Mouse (Mus musculus): ENCODE data around the gene Setd1a. TPM values are rescaled to one million over a fixed set of nuclear protein-coding genes. Genes with fewer than 3 reads are reported as not detected.

The Setd1a gene
- polyA plus RNA-seq, 1 experiment from 2014 or later: 22.0 TPM

DNA sequence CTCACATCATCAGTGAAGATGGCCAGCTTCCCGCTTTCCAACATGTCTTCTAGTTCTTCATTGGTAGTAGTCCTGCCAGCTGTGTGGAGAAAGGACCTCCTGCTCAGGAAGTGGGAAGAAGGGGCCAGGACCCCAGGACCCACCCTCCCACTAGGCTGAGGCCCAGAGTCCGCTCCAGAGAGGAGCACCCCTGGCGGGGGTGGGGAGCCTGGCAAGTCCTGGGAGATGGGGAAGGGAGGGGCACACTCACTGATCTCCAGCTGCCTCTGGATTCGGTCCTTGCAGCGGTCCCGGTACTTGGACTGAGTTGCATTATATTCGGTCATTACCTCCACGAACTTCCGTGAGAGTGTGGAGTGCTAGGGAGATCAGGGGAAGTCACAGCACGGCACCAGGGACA is 34.2 kb downstream of the Setd1a start:
- Histone ChIP-seq H3K4me1 (ENCODE audit: control insufficient read depth, insufficient read depth, low read length) (no peaks in the 10 kb centered on the region), H3K36me3 (replicated peaks; ENCODE audit: control insufficient read depth, insufficient read depth, low read depth, low read length) (no peaks in the 10 kb centered on the region; the same call in 1 of the 2 replicates), H3K4me2 (ENCODE audit: low read depth, low read length) (no peak overlapping the region), H3K9me3 (replicated peaks; ENCODE audit: control insufficient read depth, low read length) (no peaks in the 10 kb centered on the region), H3K27ac (replicated peaks; ENCODE audit: low read depth, low read length) (no peak overlapping the region), H3K27me3 (ENCODE audit: control insufficient read depth, insufficient read depth, low read length) (no peaks in the 10 kb centered on the region), H3K4me3 (ENCODE audit: low read depth, low read length) (no peak overlapping the region), H3K9ac (replicated peaks; ENCODE audit: low read length) (no peak overlapping the region)
- ATAC-seq (replicated peaks; ENCODE audit: insufficient number of reproducible peaks, low FRiP score, low TSS enrichment, low read depth) (no peak), DNase-seq (ENCODE audit: low spot score) (no peak)
- WGBS: 76% methylated on average over 10 of the region's 10 CpGs

DNA sequence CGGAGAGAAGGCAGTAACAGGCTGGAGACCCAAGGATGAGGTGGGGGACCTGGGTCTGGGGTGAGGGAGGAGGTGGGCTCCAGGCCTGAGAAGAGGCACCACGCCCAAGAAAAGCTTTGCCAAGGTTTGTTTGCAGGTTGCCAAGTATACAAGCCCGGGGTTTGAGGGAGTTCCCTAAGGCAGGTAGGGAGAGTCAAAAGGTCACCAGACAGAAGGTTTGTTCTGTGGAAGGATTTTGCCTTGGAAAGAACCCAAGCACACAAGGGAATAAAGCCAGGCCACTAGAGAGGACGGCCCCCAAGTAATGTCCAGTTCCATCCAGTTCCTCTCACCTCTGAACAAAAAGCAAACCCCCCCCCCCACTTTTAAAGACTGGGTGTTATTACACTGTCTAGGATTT is 34.8 kb downstream of the Setd1a start:
- Histone ChIP-seq H3K36me3 (replicated peaks; ENCODE audit: control insufficient read depth, insufficient read depth, low read depth, low read length) (no peaks in the 10 kb centered on the region; the same call in 1 of the 2 replicates), H3K9ac (replicated peaks; ENCODE audit: low read length) (no peak overlapping the region), H3K27me3 (ENCODE audit: control insufficient read depth, insufficient read depth, low read length) (no peaks in the 10 kb centered on the region), H3K4me1 (ENCODE audit: control insufficient read depth, insufficient read depth, low read length) (no peaks in the 10 kb centered on the region), H3K4me3 (ENCODE audit: low read depth, low read length) (no peak overlapping the region), H3K4me2 (ENCODE audit: low read depth, low read length) (no peak overlapping the region), H3K27ac (replicated peaks; ENCODE audit: low read depth, low read length) (no peak overlapping the region), H3K9me3 (replicated peaks; ENCODE audit: control insufficient read depth, low read length) (no peaks in the 10 kb centered on the region)
- 84% methylated on average over 4 of the region's 4 CpGs for WGBS
- no peak for ATAC-seq (replicated peaks; ENCODE audit: insufficient number of reproducible peaks, low FRiP score, low TSS enrichment, low read depth)
- DNase-seq (ENCODE audit: low spot score): no peak

DNA sequence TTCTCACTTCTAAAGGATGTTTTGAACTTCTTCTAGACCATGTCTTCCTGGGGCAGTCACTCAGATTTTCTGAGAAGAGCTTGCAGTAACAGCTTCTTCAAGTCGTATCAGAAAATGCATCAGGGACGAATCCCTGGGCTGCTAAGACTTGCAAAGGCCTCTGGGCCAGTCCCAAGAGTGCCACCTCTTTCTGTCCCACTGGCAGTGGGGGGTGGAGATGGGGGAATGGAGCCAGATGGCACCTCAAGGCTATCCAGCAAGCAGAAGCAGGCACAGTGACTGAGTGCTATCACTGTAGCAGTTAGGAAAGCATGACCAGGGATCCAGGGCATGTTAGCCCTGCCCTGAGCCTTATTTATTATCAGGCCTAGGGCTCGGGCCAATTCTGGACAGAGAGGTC is 35.8 kb downstream of the Setd1a start:
- 87% methylated on average over 3 of the region's 3 CpGs for WGBS
- H3K27ac ChIP-seq (replicated peaks; ENCODE audit: low read depth, low read length): no peak overlapping the region
- H3K4me3 ChIP-seq (ENCODE audit: low read depth, low read length): no peak overlapping the region
- no peak for DNase-seq (ENCODE audit: low spot score)
- H3K9me3 ChIP-seq (replicated peaks; ENCODE audit: control insufficient read depth, low read length): no peaks in the 10 kb centered on the region
- no peak for ATAC-seq (replicated peaks; ENCODE audit: insufficient number of reproducible peaks, low FRiP score, low TSS enrichment, low read depth)
- no peak overlapping the region for H3K9ac ChIP-seq (replicated peaks; ENCODE audit: low read length)
- H3K4me2 ChIP-seq (ENCODE audit: low read depth, low read length): no peak overlapping the region
- no peaks in the 10 kb centered on the region for H3K4me1 ChIP-seq (ENCODE audit: control insufficient read depth, insufficient read depth, low read length)
- no peaks in the 10 kb centered on the region for H3K27me3 ChIP-seq (ENCODE audit: control insufficient read depth, insufficient read depth, low read length)
- H3K36me3 ChIP-seq (replicated peaks; ENCODE audit: control insufficient read depth, insufficient read depth, low read depth, low read length): no peaks in the 10 kb centered on the region; the same call in 1 of the 2 replicates

GRCm38 (mm10) chr7:127813821-127814220 is 37.4 kb downstream of the Setd1a start:
- ATAC-seq (replicated peaks; ENCODE audit: insufficient number of reproducible peaks, low FRiP score, low TSS enrichment, low read depth) (no peak), DNase-seq (ENCODE audit: low spot score) (no peak)
- Histone ChIP-seq H3K9me3 (replicated peaks; ENCODE audit: control insufficient read depth, low read length) (no peaks in the 10 kb centered on the region), H3K4me2 (ENCODE audit: low read depth, low read length) (no peak overlapping the region), H3K27ac (replicated peaks; ENCODE audit: low read depth, low read length) (no peak overlapping the region), H3K9ac (replicated peaks; ENCODE audit: low read length) (no peak overlapping the region), H3K4me3 (ENCODE audit: low read depth, low read length) (no peak overlapping the region), H3K36me3 (replicated peaks; ENCODE audit: control insufficient read depth, insufficient read depth, low read depth, low read length) (no peaks in the 10 kb centered on the region; the same call in 1 of the 2 replicates), H3K4me1 (ENCODE audit: control insufficient read depth, insufficient read depth, low read length) (no peaks in the 10 kb centered on the region), H3K27me3 (ENCODE audit: control insufficient read depth, insufficient read depth, low read length) (no peaks in the 10 kb centered on the region)
- WGBS: 86% methylated on average over 4 of the region's 4 CpGs

DNA sequence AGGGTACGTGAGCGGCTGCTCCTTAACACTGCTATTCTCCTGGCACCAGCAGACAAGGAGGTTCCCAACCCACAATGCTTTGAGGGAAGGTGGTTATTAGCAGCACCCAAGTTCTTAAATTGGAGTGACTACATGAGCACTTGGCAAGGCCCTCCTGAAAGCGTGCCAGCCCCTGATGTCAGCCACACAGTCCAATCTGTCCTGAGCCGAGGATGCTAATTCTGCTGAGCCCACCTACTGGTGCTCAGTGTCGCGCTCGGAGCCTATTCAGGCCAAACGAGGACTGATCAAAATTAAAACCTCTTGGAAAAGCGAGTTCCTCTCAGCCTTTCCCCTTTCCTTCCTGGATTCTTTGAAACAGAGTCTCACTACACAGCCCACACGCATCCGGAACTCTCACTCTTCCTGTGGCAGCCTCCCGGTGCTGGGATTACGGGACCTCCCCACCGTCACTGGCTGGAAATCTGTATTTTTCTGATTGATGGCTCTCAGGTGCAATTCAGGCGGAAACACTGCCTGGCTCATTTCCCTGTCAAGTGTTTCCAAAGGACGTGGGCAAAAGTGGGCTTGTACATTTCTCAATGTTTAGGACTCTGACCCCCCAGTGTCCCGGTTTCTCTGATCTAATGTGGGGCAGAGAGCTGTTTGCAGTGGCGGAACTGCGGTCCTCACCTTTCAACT is 37.9 kb downstream of the Setd1a start:
- no peak for ATAC-seq (replicated peaks; ENCODE audit: insufficient number of reproducible peaks, low FRiP score, low TSS enrichment, low read depth)
- 87% methylated on average over 19 of the region's 19 CpGs for WGBS
- Histone ChIP-seq H3K9me3 (replicated peaks; ENCODE audit: control insufficient read depth, low read length) (no peaks in the 10 kb centered on the region), H3K4me3 (ENCODE audit: low read depth, low read length) (no peak overlapping the region), H3K36me3 (replicated peaks; ENCODE audit: control insufficient read depth, insufficient read depth, low read depth, low read length) (no peaks in the 10 kb centered on the region; the same call in 1 of the 2 replicates), H3K4me1 (ENCODE audit: control insufficient read depth, insufficient read depth, low read length) (no peaks in the 10 kb centered on the region), H3K4me2 (ENCODE audit: low read depth, low read length) (no peak overlapping the region), H3K9ac (replicated peaks; ENCODE audit: low read length) (no peak overlapping the region), H3K27ac (replicated peaks; ENCODE audit: low read depth, low read length) (no peak overlapping the region), H3K27me3 (ENCODE audit: control insufficient read depth, insufficient read depth, low read length) (no peaks in the 10 kb centered on the region)
- no peak for DNase-seq (ENCODE audit: low spot score)

DNA sequence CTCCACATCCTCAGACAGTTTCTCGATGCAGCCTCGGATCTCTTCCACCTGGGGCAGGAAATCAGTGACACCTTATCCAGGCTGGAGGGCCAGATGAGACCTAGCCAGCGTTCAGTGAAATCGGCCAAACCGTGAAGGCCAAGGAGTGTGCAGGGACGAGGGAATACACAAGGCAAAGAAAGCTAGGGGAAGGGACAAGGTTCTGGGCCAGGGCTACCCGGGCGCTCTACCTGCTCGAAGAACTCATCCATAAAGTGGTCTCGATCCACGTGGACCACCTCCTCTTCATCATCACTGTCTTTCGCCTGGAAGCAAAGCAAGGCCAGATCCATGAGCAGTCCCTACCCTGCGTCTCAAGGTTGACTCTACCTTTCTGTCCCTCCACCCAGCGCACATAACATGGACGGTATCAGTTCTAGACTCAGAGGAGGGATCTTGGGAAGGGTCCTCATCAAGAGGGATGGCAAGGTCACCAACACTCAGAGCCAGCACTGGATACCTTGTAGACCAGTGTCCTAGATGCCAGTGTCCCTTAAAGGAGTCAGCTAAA is 38.7 kb downstream of the Setd1a start:
- no peak for ATAC-seq (replicated peaks; ENCODE audit: insufficient number of reproducible peaks, low FRiP score, low TSS enrichment, low read depth)
- H3K4me3 ChIP-seq (ENCODE audit: low read depth, low read length): no peak overlapping the region
- no peak overlapping the region for H3K9ac ChIP-seq (replicated peaks; ENCODE audit: low read length)
- no peaks in the 10 kb centered on the region for H3K27me3 ChIP-seq (ENCODE audit: control insufficient read depth, insufficient read depth, low read length)
- H3K9me3 ChIP-seq (replicated peaks; ENCODE audit: control insufficient read depth, low read length): no peaks in the 10 kb centered on the region
- H3K4me1 ChIP-seq (ENCODE audit: control insufficient read depth, insufficient read depth, low read length): no peaks in the 10 kb centered on the region
- 89% methylated on average over 15 of the region's 15 CpGs for WGBS
- H3K4me2 ChIP-seq (ENCODE audit: low read depth, low read length): no peak overlapping the region
- H3K36me3 ChIP-seq (replicated peaks; ENCODE audit: control insufficient read depth, insufficient read depth, low read depth, low read length): no peaks in the 10 kb centered on the region; the same call in 1 of the 2 replicates
- DNase-seq (ENCODE audit: low spot score): no peak
- H3K27ac ChIP-seq (replicated peaks; ENCODE audit: low read depth, low read length): no peak overlapping the region

GRCm38 (mm10) chr7:127815954-127816821 is 39.7 kb downstream of the Setd1a start:
- Histone ChIP-seq H3K36me3 (replicated peaks; ENCODE audit: control insufficient read depth, insufficient read depth, low read depth, low read length) (no peaks in the 10 kb centered on the region), H3K27me3 (ENCODE audit: control insufficient read depth, insufficient read depth, low read length) (no peaks in the 10 kb centered on the region), H3K4me3 (ENCODE audit: low read depth, low read length) (no peak overlapping the region), H3K9me3 (replicated peaks; ENCODE audit: control insufficient read depth, low read length) (no peaks in the 10 kb centered on the region), H3K27ac (replicated peaks; ENCODE audit: low read depth, low read length) (no peak overlapping the region), H3K9ac (replicated peaks; ENCODE audit: low read length) (no peak overlapping the region), H3K4me1 (ENCODE audit: control insufficient read depth, insufficient read depth, low read length) (no peaks in the 10 kb centered on the region), H3K4me2 (ENCODE audit: low read depth, low read length) (no peak overlapping the region)
- ATAC-seq (replicated peaks; ENCODE audit: insufficient number of reproducible peaks, low FRiP score, low TSS enrichment, low read depth): no peak; the same call in 1 of the 2 replicates
- no peak for DNase-seq (ENCODE audit: low spot score)
- 62% methylated on average over 15 of the region's 15 CpGs for WGBS

DNA sequence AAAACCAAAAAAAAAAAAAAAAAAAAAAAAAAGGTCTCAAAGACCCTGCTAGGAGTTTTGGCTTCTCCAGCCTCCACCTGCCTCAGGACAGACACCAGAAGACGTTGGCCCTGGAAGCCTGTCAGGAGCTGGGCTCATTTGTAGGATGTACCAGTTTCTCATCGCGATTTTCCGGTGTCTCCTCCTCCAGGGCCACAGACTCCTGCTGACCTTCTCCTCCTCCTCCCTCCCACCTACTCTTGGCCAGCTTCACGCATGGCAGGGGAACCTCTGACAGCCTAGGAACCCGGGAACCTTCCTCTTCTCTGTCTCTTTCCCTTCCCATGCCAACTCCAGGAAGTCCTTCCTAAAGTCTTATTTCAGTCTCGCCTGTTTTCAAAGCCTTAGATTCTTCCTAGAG is 40.6 kb downstream of the Setd1a start:
- Histone ChIP-seq H3K36me3 (replicated peaks; ENCODE audit: control insufficient read depth, insufficient read depth, low read depth, low read length) (no peaks in the 10 kb centered on the region), H3K9me3 (replicated peaks; ENCODE audit: control insufficient read depth, low read length) (no peaks in the 10 kb centered on the region), H3K9ac (replicated peaks; ENCODE audit: low read length) (no peak overlapping the region), H3K4me3 (ENCODE audit: low read depth, low read length) (no peak overlapping the region), H3K27me3 (ENCODE audit: control insufficient read depth, insufficient read depth, low read length) (no peaks in the 10 kb centered on the region), H3K27ac (replicated peaks; ENCODE audit: low read depth, low read length) (no peak overlapping the region), H3K4me1 (ENCODE audit: control insufficient read depth, insufficient read depth, low read length) (no peaks in the 10 kb centered on the region), H3K4me2 (ENCODE audit: low read depth, low read length) (no peak overlapping the region)
- DNase-seq (ENCODE audit: low spot score): no peak
- no peak for ATAC-seq (replicated peaks; ENCODE audit: insufficient number of reproducible peaks, low FRiP score, low TSS enrichment, low read depth)
- WGBS: 72% methylated on average over 7 of the region's 7 CpGs

Data from embryonic facial prominence, embryonic 11.5 days (tissue).